Mouse (Mus musculus) hindbrain, embryonic 10.5 days (tissue): Measurements from ENCODE around the gene Smcp. TPM values are rescaled to one million over a fixed set of nuclear protein-coding genes. Genes with fewer than 3 reads are reported as not detected.

Experiments used
- DNase-seq: peaks from one replicate; pipeline ENCODE4 v3.0.0-alpha.2; 2017; ENCODE audit warnings: low spot score
- H3K27ac ChIP-seq: fragments of 300-500 bp; sonication (generic); 2 replicates; pipeline ENCODE4 v1.5.1; 2016; ENCODE audit warnings: mild to moderate bottlenecking, moderate library complexity
- H3K27me3 ChIP-seq: fragments of 300-500 bp; sonication (generic); 2 replicates; pipeline ENCODE4 v1.6.1; 2016; ENCODE audit warnings: mild to moderate bottlenecking; ENCODE audit not compliant: poor library complexity, insufficient read depth, severe bottlenecking
- H3K36me3 ChIP-seq: fragments of 300-500 bp; sonication (generic); 2 replicates; pipeline ENCODE4 v1.6.1; 2016; ENCODE audit warnings: mild to moderate bottlenecking, moderate library complexity
- H3K4me1 ChIP-seq: fragments of 300-500 bp; sonication (generic); replicated peaks from 2 replicates; pipeline ENCODE4 v1.6.1; 2016; ENCODE audit warnings: mild to moderate bottlenecking
- H3K4me3 ChIP-seq: fragments of 300-500 bp; sonication (generic); 2 replicates; pipeline ENCODE4 v1.5.1; 2016; ENCODE audit warnings: mild to moderate bottlenecking, moderate library complexity
- H3K9me3 ChIP-seq: fragments of 300-500 bp; sonication (generic); 2 replicates; pipeline ENCODE4 v1.6.1; 2016; ENCODE audit warnings: mild to moderate bottlenecking, moderate library complexity
- WGBS: fragments of 180-500 bp; shearing (Covaris S2); methylation state at CpG from one replicate; pipeline ENCODE4 v1.1.7; 2016; 5-methylcytosine and 5-hydroxymethylcytosine counted together
- polyA plus RNA-seq: library from polyadenylated mRNA; unstranded; fragments of >200 nt; fragmentation: Nextera tagmentation; extraction: Ambion mirVana; gene quantifications from 2 replicates; pipeline ENCODE4 v1.2.1, GENCODE M21; 2016

Gene Smcp
- polyA plus RNA-seq: not detected in 2 replicates

GRCm38 (mm10) chr3:92588858-92589257 is at the start of gene Smcp:
TSS of gene Smcp (minus strand) at chr3:92588997.
- Histone ChIP-seq H3K9me3 (no peaks in the 10 kb centered on the region), H3K4me3 (no peak within 1 kb of the TSS), H3K4me1 (no peaks in the 10 kb centered on the region), H3K27ac (no peak within 1 kb of the TSS), H3K36me3 (no peaks in the 10 kb centered on the region), H3K27me3 (no peaks in the 10 kb centered on the region)
- 79% methylated on average over 1 of the region's 1 CpGs for WGBS
- no peak for DNase-seq

GRCm38 (mm10) chr3:92638653-92638991 is 49.8 kb upstream of the Smcp start:
- WGBS: 84% methylated on average over 3 of the region's 3 CpGs
- Histone ChIP-seq H3K27ac (no peak overlapping the region), H3K36me3 (no peaks in the 10 kb centered on the region), H3K4me1 (no peaks in the 10 kb centered on the region), H3K9me3 (no peaks in the 10 kb centered on the region), H3K4me3 (no peak overlapping the region), H3K27me3 (no peaks in the 10 kb centered on the region)
- no peak for DNase-seq

GRCm38 (mm10) chr3:92637745-92638652 is 49.2 kb upstream of the Smcp start:
- 63% methylated on average over 1 of the region's 1 CpGs for WGBS

GRCm38 (mm10) chr3:92621560-92621959 is 32.8 kb upstream of the Smcp start, which contains the start of gene Lce6a:
TSS of gene Lce6a (minus strand) at chr3:92621660.
- no peak for DNase-seq
- H3K27ac ChIP-seq: no peak within 1 kb of the TSS
- H3K4me3 ChIP-seq: no peak within 1 kb of the TSS
- 81% methylated on average over 2 of the region's 2 CpGs for WGBS
- no peaks in the 10 kb centered on the region for H3K4me1 ChIP-seq
- H3K9me3 ChIP-seq: no peaks in the 10 kb centered on the region
- H3K27me3 ChIP-seq: no peaks in the 10 kb centered on the region
- H3K36me3 ChIP-seq: no peaks in the 10 kb centered on the region

More at GRCm38 (mm10) chr3:92637745-92638652, 49.2 kb upstream of the Smcp start:
- no peaks in the 10 kb centered on the region for H3K27me3 ChIP-seq
- H3K27ac ChIP-seq: no peak overlapping the region
- no peaks in the 10 kb centered on the region for H3K9me3 ChIP-seq
- H3K36me3 ChIP-seq: no peaks in the 10 kb centered on the region
- H3K4me3 ChIP-seq: no peak overlapping the region
- H3K4me1 ChIP-seq: no peaks in the 10 kb centered on the region
- no peak for DNase-seq

DNA sequence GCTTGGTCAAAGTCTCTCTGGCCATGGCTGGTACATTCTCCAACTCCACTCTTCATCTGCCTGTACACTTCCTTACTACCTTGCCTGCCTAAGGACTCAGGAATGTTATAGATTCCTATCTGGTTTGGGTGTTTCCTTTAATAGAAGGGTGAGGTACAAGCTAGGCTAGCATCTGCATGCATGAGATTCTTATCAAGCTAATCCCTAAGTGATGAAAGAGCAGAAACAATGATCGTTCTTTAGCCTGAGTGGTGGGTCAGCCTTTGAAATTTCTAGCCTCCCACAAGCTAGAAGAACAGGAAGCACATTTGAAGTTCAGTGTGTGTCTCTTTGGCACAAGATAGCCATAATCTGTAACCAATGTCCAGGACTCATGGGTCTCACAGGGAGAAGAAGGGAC is 21.0 kb upstream of the Smcp start:
- WGBS: 68% methylated on average over 1 of the region's 1 CpGs
- H3K27me3 ChIP-seq: no peaks in the 10 kb centered on the region
- no peak overlapping the region for H3K4me3 ChIP-seq
- no peaks in the 10 kb centered on the region for H3K36me3 ChIP-seq
- no peak overlapping the region for H3K27ac ChIP-seq
- no peak for DNase-seq
- no peaks in the 10 kb centered on the region for H3K9me3 ChIP-seq
- H3K4me1 ChIP-seq: no peaks in the 10 kb centered on the region

- Histone ChIP-seq H3K4me3 (no peak within 1 kb of the TSS), H3K4me1 (no peaks in the 10 kb centered on the region), H3K36me3 (no peaks in the 10 kb centered on the region), H3K27ac (no peak within 1 kb of the TSS), H3K9me3 (no peaks in the 10 kb centered on the region), H3K27me3 (no peaks in the 10 kb centered on the region)
- no peak for DNase-seq
Observed at GRCm38 (mm10) chr3:92607392-92607791, 18.6 kb upstream of the Smcp start, which contains the start of gene 2210017I01Rik. TSS of gene 2210017I01Rik (minus strand) at chr3:92607492.

DNA sequence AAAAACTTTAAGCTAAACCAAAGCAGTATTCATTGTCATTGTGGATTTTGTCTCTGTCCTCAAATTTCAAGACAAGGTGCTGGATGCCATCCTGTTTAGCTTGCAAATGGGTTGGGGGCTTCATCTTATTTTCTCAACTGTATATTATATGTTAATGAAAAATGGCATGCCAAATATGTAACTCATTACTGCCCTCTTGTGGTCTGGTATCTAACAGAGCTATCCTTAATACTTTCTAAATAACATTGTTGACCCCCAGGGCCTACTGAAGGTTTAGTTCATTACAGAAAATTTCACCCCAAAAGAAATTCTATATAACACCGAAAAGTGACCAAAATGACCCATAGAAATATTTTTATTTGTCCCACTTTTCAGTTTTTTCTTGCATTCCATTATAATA is 13.4 kb upstream of the Smcp start:
- 34% methylated on average over 1 of the region's 1 CpGs for WGBS
- no peak for DNase-seq

DNA sequence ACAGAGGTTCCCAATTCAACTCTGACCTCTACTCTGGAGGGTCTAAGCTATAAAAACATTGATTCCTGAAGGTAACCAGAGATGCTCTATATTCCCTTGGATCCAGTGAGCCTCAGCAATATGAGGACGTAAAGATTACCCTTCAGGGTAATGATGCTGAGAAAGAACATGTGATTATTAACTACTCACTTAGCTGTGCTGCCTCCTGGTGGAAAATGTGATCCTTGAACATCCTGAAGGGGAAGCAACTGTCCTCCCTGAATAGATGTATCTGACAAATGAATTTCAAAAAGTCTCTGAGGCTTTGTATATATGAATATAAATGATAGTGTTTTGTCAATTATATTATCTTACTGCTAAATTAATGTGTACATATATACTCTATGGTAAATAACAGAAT is 11.7 kb upstream of the Smcp start:
- no peaks in the 10 kb centered on the region for H3K4me1 ChIP-seq
- H3K4me3 ChIP-seq: no peak overlapping the region
- peaks cover 9% of the 10 kb centered on the region; the same call in 1 of the 2 replicates for H3K9me3 ChIP-seq
- H3K27me3 ChIP-seq: no peaks in the 10 kb centered on the region
- 61% methylated on average over 1 of the region's 1 CpGs for WGBS
- DNase-seq: no peak
- H3K27ac ChIP-seq: no peak overlapping the region
- no peaks in the 10 kb centered on the region for H3K36me3 ChIP-seq

More for the DNA sequence above, 13.4 kb upstream of the Smcp start:
- H3K27me3 ChIP-seq: no peaks in the 10 kb centered on the region
- no peaks in the 10 kb centered on the region for H3K4me1 ChIP-seq
- no peaks in the 10 kb centered on the region for H3K36me3 ChIP-seq
- H3K4me3 ChIP-seq: no peak overlapping the region
- peaks cover 9% of the 10 kb centered on the region; the same call in 1 of the 2 replicates for H3K9me3 ChIP-seq
- H3K27ac ChIP-seq: no peak overlapping the region

DNA sequence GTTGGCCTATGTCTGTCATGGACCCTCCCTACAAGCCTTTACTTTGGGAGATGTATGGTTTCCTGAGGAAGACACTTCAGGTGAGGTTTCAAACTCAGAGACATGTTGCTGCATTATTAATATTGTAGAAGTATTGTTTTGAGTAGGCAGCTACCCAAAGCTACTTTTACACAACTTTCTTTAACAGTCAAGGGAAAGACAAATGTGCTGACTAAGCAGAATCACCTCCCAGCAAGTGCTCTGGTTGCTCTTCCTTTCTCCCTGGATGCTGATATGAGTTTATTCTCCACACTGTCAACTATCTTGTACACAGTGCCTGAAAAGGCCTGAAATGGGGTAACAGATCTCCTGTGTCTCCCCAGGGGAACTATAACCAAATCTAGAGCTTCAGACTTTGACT is 11.2 kb upstream of the Smcp start:
- Histone ChIP-seq H3K36me3 (no peaks in the 10 kb centered on the region), H3K4me1 (no peaks in the 10 kb centered on the region), H3K4me3 (no peak overlapping the region), H3K27me3 (no peaks in the 10 kb centered on the region), H3K9me3 (peaks cover 9% of the 10 kb centered on the region; the same call in 1 of the 2 replicates), H3K27ac (no peak overlapping the region)
- no peak for DNase-seq

- H3K4me1 ChIP-seq: no peaks in the 10 kb centered on the region
- no peak for DNase-seq
- no peak overlapping the region for H3K27ac ChIP-seq
- no peak overlapping the region for H3K4me3 ChIP-seq
- WGBS: 86% methylated on average over 2 of the region's 2 CpGs
- peaks cover 9% of the 10 kb centered on the region; the same call in 1 of the 2 replicates for H3K9me3 ChIP-seq
- H3K36me3 ChIP-seq: no peaks in the 10 kb centered on the region
- H3K27me3 ChIP-seq: no peaks in the 10 kb centered on the region
Observed at GRCm38 (mm10) chr3:92598429-92598828, 9.6 kb upstream of the Smcp start.

GRCm38 (mm10) chr3:92587190-92587589 is 1.6 kb downstream of the Smcp start:
- no peaks in the 10 kb centered on the region for H3K9me3 ChIP-seq
- no peak overlapping the region for H3K27ac ChIP-seq
- no peaks in the 10 kb centered on the region for H3K27me3 ChIP-seq
- no peaks in the 10 kb centered on the region for H3K4me1 ChIP-seq
- 73% methylated on average over 3 of the region's 3 CpGs for WGBS
- H3K4me3 ChIP-seq: no peak overlapping the region
- no peak for DNase-seq
- no peaks in the 10 kb centered on the region for H3K36me3 ChIP-seq

- Histone ChIP-seq H3K36me3 (no peaks in the 10 kb centered on the region), H3K27ac (no peak overlapping the region), H3K9me3 (no peaks in the 10 kb centered on the region), H3K27me3 (no peaks in the 10 kb centered on the region), H3K4me3 (no peak overlapping the region), H3K4me1 (no peaks in the 10 kb centered on the region)
- no peak for DNase-seq
- 76% methylated on average over 1 of the region's 1 CpGs for WGBS
Observed at GRCm38 (mm10) chr3:92585055-92585454, 3.7 kb downstream of the Smcp start.

- no peak overlapping the region for H3K4me3 ChIP-seq
- no peaks in the 10 kb centered on the region for H3K9me3 ChIP-seq
- H3K27ac ChIP-seq: no peak overlapping the region
- H3K36me3 ChIP-seq: no peaks in the 10 kb centered on the region
- no peaks in the 10 kb centered on the region for H3K4me1 ChIP-seq
- WGBS: 65% methylated on average over 3 of the region's 3 CpGs
- no peaks in the 10 kb centered on the region for H3K27me3 ChIP-seq
- DNase-seq: no peak
Observed at GRCm38 (mm10) chr3:92583164-92583826, 5.5 kb downstream of the Smcp start.
